Mouse (Mus musculus) hindbrain, embryonic 15.5 days (tissue): ENCODE data around the gene Ankrd27. TPM values are rescaled to one million over a fixed set of nuclear protein-coding genes. Genes with fewer than 3 reads are reported as not detected.
"Not testable (repeated sequence)": the region's sequence is repeated elsewhere in the genome, so short reads cannot be mapped to it uniquely, and the experiment has no call there.

Experiments
- ATAC-seq: fragments of 200-750 bp; cut with Nextera tagmentation; 2 replicates; pipeline ENCODE4 v1.8.0; 2017; ENCODE audit warnings: low read depth, moderate number of reproducible peaks, moderate TSS enrichment; ENCODE audit not compliant: low FRiP score
- H3K27ac ChIP-seq: fragments of 300-500 bp; sonication (generic); replicated peaks from 2 replicates; pipeline ENCODE4 v1.5.1; 2015; ENCODE audit warnings: mild to moderate bottlenecking, inconsistent platforms
- H3K27me3 ChIP-seq: fragments of 300-500 bp; sonication (generic); 2 replicates; pipeline ENCODE4 v1.6.1; 2015; ENCODE audit warnings: control low read depth, inconsistent platforms
- H3K36me3 ChIP-seq: fragments of 300-500 bp; sonication (generic); 2 replicates; pipeline ENCODE4 v1.6.1; 2015; ENCODE audit warnings: control low read depth, inconsistent platforms
- H3K4me1 ChIP-seq: fragments of 300-500 bp; sonication (generic); replicated peaks from 2 replicates; pipeline ENCODE4 v1.6.1; 2015; ENCODE audit warnings: control low read depth, inconsistent platforms
- H3K4me2 ChIP-seq: fragments of 300-500 bp; sonication (generic); 2 replicates; pipeline ENCODE4 v1.6.1; 2015; ENCODE audit warnings: moderate library complexity, mild to moderate bottlenecking, inconsistent platforms
- H3K4me3 ChIP-seq: fragments of 300-500 bp; sonication (generic); 2 replicates; pipeline ENCODE4 v1.5.1; 2015; ENCODE audit warnings: mild to moderate bottlenecking, inconsistent platforms
- H3K9ac ChIP-seq: fragments of 300-500 bp; sonication (generic); 2 replicates; pipeline ENCODE4 v1.6.1; 2015; ENCODE audit warnings: inconsistent platforms
- H3K9me3 ChIP-seq: fragments of 300-500 bp; sonication (generic); 2 replicates; pipeline ENCODE4 v1.6.1; 2016; ENCODE audit warnings: control low read depth, inconsistent platforms
- WGBS: fragments of 180-500 bp; shearing (Covaris S2); methylation state at CpG from one replicate; pipeline ENCODE4 v1.1.7; 2015; 5-methylcytosine and 5-hydroxymethylcytosine counted together
- polyA plus RNA-seq: library from polyadenylated mRNA; unstranded; fragments of >200 nt; fragmentation: Nextera tagmentation; extraction: Ambion mirVana; gene quantifications from 2 replicates; pipeline ENCODE4 v1.2.1, GENCODE M21; 2015

Ankrd27 gene
- polyA plus RNA-seq, 1 experiment from 2014 or later, result 20.2 TPM

DNA sequence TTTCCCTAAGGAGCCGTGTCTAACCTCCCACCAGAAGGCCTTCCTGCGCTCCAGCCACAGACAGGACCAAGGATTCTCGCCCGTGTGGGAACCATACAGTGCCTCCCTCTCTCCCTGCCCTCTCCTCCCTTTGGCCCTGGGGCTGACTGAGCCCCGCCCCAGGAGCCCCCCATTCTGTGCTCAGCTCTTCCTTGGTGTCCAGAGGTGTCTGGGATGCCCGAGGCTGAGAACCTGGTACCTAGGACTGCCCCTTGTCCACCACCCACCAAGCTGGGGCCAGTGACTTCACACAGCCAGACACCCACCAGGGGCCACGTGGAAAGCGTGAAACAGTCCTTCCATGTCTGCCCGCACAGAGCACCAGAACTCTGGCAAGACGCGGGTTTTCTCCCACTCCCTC is 23.0 kb upstream of the Ankrd27 start:
- Histone ChIP-seq H3K4me2 (no peak overlapping the region), H3K36me3 (no peaks in the 10 kb centered on the region), H3K4me3 (no peak overlapping the region), H3K9ac (no peak overlapping the region), H3K9me3 (no peaks in the 10 kb centered on the region), H3K27me3 (no peaks in the 10 kb centered on the region), H3K4me1 (no peaks in the 10 kb centered on the region), H3K27ac (no peak overlapping the region)
- 75% methylated on average over 11 of the region's 11 CpGs for WGBS
- ATAC-seq, result no peak

DNA sequence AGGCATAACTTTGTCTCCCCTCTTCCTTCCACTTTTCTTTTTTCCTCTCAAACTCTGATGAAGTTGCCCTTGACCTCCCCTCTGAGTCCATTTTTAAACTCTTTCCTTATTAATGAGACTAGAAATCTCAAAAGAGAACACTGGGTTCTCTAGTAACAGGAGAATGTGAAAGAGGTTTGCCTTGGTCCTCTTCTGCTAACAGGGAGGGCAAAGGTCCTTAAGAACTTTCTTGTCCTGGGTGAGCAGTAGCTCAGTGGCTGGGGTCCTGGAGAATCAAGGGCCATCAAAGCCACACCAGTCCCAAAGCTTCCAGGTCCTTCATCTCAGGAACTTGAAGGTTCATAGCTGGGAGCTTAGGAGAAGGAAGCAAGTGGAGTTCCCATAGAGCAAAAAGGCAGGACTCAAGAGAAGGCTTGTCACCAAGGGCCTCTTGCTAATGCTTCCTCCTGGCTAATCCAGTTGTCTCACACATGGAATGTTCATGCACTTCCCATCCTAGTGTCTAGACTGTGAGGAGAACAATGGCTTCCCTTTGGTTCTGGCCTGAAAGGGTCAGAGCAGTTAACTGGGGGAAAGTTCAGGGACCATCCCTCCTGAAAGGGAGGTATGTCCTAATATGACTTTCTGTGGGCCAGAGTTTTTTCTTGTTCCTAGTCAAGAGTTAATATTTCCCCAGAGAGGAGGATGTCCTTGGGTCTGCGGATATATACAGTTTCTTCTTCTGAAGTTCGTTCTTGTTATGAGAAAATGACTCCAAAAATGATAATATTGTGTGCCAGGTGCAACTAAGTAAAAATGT is 21.8 kb upstream of the Ankrd27 start:
- Histone ChIP-seq H3K27me3 (no peaks in the 10 kb centered on the region), H3K4me1 (no peaks in the 10 kb centered on the region), H3K27ac (no peak overlapping the region), H3K4me3 (no peak overlapping the region), H3K36me3 (no peaks in the 10 kb centered on the region), H3K4me2 (no peak overlapping the region), H3K9ac (no peak overlapping the region), H3K9me3 (no peaks in the 10 kb centered on the region)
- ATAC-seq, result no peak
- 89% methylated on average over 2 of the region's 2 CpGs for WGBS

DNA sequence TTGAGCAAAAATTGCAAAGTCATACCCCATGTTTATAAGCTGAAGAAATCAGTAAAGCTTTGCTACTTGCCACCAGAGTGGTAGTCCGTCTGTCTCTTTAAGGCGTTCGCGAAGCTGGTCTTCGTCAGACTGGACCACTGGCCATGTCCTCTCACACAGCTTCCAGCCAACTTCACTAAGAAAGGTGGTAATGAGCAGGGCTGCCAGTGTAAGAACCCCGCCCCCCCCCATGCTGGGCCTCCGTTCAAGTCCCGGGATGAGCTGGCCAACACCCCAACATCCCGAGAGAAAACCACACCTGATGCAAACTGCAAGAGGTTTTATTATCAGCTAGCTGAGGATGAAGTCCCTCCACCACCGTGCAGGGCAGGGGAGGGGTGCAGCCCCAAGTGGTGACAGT is 21.2 kb upstream of the Ankrd27 start:
- WGBS, result 84% methylated on average over 10 of the region's 10 CpGs
- H3K27ac ChIP-seq, H3K36me3 ChIP-seq, ATAC-seq, H3K27me3 ChIP-seq, H3K9ac ChIP-seq, H3K4me3 ChIP-seq, H3K9me3 ChIP-seq, H3K4me2 ChIP-seq, H3K4me1 ChIP-seq: not testable (repeated sequence)

DNA sequence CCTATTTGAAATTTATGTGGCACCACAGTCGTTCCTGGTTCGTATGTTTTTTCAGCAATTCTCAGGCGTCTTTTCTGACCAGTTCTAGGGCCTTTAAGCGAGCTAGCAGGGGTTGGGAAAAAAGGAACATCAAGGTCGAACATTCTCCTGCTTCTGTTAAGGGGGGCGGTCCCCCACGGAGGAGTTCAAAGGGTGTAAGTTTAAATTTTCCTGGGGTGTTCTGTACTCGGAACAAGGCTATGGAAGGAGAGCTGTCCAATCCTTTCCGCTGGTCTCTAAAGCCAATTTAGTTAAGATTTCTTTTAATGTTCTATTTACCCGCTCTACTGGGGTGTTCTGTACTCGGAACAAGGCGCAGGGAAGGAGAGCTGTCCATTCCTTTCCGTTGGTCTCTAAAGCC is 20.1 kb upstream of the Ankrd27 start:
- H3K27ac ChIP-seq, ATAC-seq, H3K9ac ChIP-seq, H3K27me3 ChIP-seq, H3K36me3 ChIP-seq, H3K4me1 ChIP-seq, H3K4me3 ChIP-seq, H3K4me2 ChIP-seq, H3K9me3 ChIP-seq: not testable (repeated sequence)
- whole genome bisulfite sequencing, result 81% methylated on average over 13 of the region's 13 CpGs

DNA sequence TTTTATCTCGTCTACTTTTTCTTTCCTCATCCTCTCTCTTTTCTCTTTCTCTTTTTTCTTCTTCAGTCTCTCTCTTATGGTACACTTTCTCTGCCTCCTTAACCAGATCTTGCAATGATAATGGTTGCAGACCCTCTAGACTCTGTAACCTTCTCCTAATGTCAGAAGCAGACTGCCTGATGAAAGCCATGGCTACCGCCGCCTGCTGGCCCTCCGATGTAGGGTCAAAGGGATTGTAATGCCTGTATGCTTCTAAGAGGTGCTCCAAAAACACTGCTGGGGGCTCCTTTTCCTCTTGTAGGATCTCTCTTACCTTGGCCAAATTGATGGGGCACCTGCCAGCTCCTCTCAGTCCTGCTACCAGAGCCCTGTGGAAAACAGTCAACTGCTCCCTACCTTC is 16.3 kb upstream of the Ankrd27 start:
- H3K9me3 ChIP-seq, H3K4me3 ChIP-seq, H3K36me3 ChIP-seq, H3K4me2 ChIP-seq, H3K9ac ChIP-seq, ATAC-seq, H3K4me1 ChIP-seq, H3K27me3 ChIP-seq, H3K27ac ChIP-seq: not testable (repeated sequence)
- 94% methylated on average over 4 of the region's 4 CpGs for WGBS

DNA sequence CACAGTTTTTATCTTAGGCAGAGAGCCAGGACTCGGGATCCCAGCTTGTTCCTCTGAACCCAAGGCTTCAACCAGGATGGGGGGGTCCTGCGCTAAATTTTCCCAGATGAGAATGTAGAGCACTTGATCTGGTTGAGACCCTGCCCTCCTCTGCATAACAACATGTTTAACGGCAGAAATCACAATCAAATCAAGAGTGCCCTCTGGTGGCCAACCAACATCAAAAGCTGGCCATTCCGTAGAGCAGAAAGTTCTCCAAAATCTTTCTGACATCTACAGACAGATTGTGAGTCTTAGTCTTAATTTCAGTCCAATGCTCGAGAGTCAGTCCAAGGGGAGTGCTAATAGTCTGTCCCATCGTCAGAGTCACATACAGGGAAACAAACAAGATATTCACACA is 15.2 kb upstream of the Ankrd27 start:
- ATAC-seq, H3K4me2 ChIP-seq, H3K4me3 ChIP-seq, H3K9ac ChIP-seq, H3K27me3 ChIP-seq, H3K27ac ChIP-seq, H3K36me3 ChIP-seq, H3K9me3 ChIP-seq, H3K4me1 ChIP-seq: not testable (repeated sequence)
- WGBS, result 22% methylated on average over 6 of the region's 6 CpGs

DNA sequence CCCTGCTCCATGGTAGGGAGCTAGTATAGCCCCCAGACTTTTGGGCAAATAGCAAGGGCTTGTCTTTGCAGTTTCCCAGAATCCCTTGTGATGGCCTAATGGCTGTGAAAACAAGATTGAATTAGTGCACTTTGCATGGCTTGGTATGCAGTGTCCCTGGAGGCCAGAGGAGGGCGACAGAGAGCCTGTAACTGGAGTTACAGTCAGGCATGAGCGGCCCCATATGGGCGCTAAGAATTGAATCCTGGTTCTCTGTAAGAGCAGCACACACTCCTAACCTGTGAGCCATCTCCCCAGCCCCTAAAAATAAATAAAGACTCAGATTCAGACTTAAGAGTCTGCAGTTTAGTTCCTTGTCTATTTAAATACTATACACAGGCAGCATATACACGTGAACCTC is 6.2 kb upstream of the Ankrd27 start:
- no peak overlapping the region for H3K4me3 ChIP-seq
- peaks cover 41% of the 10 kb centered on the region for H3K27me3 ChIP-seq
- 26% methylated on average over 4 of the region's 4 CpGs for WGBS
- H3K9me3 ChIP-seq, result no peaks in the 10 kb centered on the region
- H3K36me3 ChIP-seq, result no peaks in the 10 kb centered on the region
- H3K27ac ChIP-seq, result no peak overlapping the region
- no peak overlapping the region for H3K4me2 ChIP-seq
- no peak overlapping the region for H3K9ac ChIP-seq
- H3K4me1 ChIP-seq, result peaks cover 9% of the 10 kb centered on the region
- no peak for ATAC-seq

DNA sequence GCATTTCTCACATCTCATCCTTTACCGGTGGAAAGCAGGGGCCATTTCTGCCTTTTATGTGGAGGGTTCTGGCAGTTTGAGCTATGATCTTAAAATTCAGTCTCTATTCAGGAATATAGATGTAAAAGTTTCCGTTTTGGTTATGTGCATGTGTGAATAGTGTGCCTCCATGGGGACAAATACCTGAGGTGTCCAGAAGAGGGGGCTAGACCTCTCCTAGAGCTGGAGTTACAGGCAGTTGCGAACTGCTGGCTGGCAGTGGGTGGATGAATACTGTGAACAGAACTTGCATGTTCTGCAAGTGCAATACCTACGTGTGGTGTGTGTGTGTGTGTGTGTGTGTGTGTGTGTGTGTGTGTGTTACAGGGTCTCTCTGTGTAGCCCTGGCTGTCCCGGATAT is 3.3 kb upstream of the Ankrd27 start:
- no peak overlapping the region for H3K4me3 ChIP-seq
- no peak overlapping the region for H3K9ac ChIP-seq
- no peaks in the 10 kb centered on the region for H3K9me3 ChIP-seq
- no peak for ATAC-seq
- H3K27ac ChIP-seq, result no peak overlapping the region
- H3K27me3 ChIP-seq, result peaks cover 43% of the 10 kb centered on the region
- no peak overlapping the region for H3K4me2 ChIP-seq
- WGBS, result 71% methylated on average over 5 of the region's 5 CpGs
- no peaks in the 10 kb centered on the region for H3K36me3 ChIP-seq
- peaks cover 20% of the 10 kb centered on the region for H3K4me1 ChIP-seq

DNA sequence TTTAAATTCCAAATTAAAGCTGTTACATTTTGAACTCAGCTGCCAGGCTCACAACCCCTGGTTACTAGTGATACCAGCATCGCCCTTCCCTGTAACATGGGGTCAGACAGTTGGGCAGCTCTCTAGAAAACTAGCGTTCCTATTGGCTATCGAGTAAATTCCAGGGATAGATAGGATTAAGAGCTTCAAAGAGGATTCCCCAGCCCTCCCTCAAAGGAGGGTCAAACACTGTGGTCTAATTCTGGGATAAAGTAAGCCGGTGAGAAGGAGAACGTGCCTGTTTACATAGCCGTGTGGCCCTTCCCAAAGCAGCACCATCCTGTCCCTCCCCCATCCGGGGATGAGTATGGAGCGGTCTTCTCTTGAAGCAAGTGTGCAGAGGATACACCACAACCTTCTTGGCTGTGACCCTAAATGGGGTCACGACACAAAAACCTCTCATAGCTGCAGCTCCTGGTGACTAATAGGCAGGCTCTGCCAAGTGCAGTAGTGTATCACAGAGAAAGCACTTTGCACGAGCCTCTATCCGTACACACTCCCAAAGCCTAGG is 2.5 kb upstream of the Ankrd27 start:
- Histone ChIP-seq H3K27ac (no peak overlapping the region), H3K9ac (no peak overlapping the region), H3K4me3 (peak overlapping the region; percentile 78; the same call in 1 of the 2 replicates), H3K9me3 (no peaks in the 10 kb centered on the region), H3K27me3 (peaks cover 43% of the 10 kb centered on the region), H3K36me3 (no peaks in the 10 kb centered on the region), H3K4me2 (no peak overlapping the region), H3K4me1 (peaks cover 20% of the 10 kb centered on the region)
- WGBS, result 23% methylated on average over 11 of the region's 11 CpGs
- no peak for ATAC-seq

DNA sequence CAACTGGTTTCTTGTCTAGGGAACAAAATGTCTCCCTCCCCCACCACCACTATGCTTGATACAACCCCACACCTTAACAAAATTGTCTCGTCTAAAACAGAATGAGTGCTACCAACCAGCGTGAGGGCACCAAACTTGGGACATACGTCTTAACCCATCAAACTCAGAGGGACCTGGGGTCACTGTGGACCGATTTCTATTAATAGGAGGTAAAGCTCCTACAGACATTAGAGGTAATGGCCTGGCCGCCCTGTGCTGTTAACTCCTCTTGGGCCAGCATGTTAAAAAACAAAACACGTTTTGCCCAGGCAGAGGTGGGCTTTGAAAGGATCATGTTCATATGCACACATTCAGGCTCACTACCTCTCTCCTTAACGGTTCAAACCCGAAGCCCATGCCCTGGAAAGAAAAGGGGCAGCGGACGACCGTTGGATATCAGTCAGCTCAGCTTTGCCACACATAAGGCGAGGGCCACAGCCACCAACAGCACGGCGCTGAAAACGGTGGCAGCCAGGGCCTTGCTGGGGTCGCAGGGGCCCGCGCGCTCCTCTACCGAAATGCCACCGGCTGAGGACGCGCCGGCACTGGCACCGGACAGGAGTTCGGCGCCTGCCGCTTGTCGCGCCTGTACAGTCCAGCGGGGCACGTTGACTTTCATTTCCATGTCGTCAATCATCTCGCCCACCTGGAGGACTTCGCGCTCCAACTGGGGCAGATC is 1.8 kb upstream of the Ankrd27 start:
- Histone ChIP-seq H3K4me3 (peak overlapping the region; percentile 78), H3K4me1 (peaks cover 20% of the 10 kb centered on the region), H3K4me2 (peak overlapping the region; percentile 98), H3K27me3 (peaks cover 43% of the 10 kb centered on the region), H3K9me3 (no peaks in the 10 kb centered on the region), H3K9ac (peak overlapping the region; percentile 25), H3K36me3 (no peaks in the 10 kb centered on the region), H3K27ac (no peak overlapping the region)
- ATAC-seq, result no peak
- WGBS, result 5% methylated on average over 36 of the region's 36 CpGs

DNA sequence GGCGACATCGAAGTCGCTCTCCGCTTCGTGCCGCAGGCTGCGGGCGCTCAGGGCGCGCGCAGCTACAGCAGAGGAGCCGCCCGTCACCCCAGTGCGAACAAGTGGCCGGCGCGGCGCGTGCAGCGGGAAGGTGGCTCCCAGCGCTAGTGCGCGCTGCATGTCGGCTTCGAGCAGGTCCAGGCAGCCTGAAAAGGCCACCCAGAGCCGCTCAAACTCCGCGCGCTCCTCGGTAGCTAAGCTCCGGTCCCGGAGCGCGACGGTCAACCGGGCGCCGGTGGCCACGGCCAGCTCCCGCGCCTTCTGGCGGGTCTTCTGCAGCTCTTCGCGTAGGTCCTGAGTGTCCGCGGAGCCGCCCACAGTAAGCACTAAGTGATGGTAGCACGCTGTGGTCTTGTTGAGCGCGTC is 1.3 kb upstream of the Ankrd27 start:
- H3K4me2 ChIP-seq, result peak overlapping the region; percentile 98
- peak overlapping the region; percentile 78 for H3K4me3 ChIP-seq
- no peaks in the 10 kb centered on the region for H3K9me3 ChIP-seq
- no peak for ATAC-seq
- peaks cover 20% of the 10 kb centered on the region for H3K4me1 ChIP-seq
- peaks cover 43% of the 10 kb centered on the region for H3K27me3 ChIP-seq
- H3K36me3 ChIP-seq, result no peaks in the 10 kb centered on the region
- H3K9ac ChIP-seq, result peak overlapping the region; percentile 25
- WGBS, result under 1% methylated on average over 50 of the region's 50 CpGs
- H3K27ac ChIP-seq, result no peak overlapping the region
